Mouse (Mus musculus) kidney, adult 2 months (tissue): ENCODE data around the gene Inpp5k.

ENCODE experiments used
- CTCF ChIP-seq: fragments of 200-500 bp; conservative IDR thresholded peaks from 2 replicates; pipeline ENCODE4 v1.5.1; 2011; ENCODE audit warnings: low read depth, mild to moderate bottlenecking, control low read depth, low read length, moderate library complexity, mixed read lengths; ENCODE audit not compliant: insufficient read depth, insufficient read length
- POLR2A ChIP-seq: fragments of 200-500 bp; IDR thresholded peaks from one replicate; pipeline ENCODE4 v1.6.1; 2011; ENCODE audit warnings: low read depth, low read length, control low read depth

- no peak for TF ChIP-seq POLR2A
- no peak for TF ChIP-seq CTCF
Observed at GRCm38 (mm10) chr11:75647681-75648211, 17.0 kb downstream of the Inpp5k start.
